1 mouse cellular context compared by ENCODE assay signal in genomic region chr3:137957864-137958263, GRCm38 (mm10).
TF ChIP-seq lines count a peak whose summit lies in the region.

No protein-coding gene starts in this region.

TF ChIP-seq in MEL, 35 proteins besides CTCF, POLR2A, EP300 and RAD21 (continued from another document):
- TF ChIP-seq GABPA (IDR thresholded peaks at IDR 0.05; ENCODE audit: low read depth, low read length): peak; percentile 70; the same call in 1 of the 2 replicates
- peak; percentile 91; the same call in 1 of the 2 replicates for TF ChIP-seq MAZ (IDR thresholded peaks at IDR 0.05; ENCODE audit: low read depth, low read length)
- peak; percentile 65 for TF ChIP-seq HCFC1 (IDR thresholded peaks at IDR 0.05; ENCODE audit: low read depth, low read length)
- peak; percentile 97 for TF ChIP-seq POLR2AphosphoS2 (IDR thresholded peaks at IDR 0.05; ENCODE audit: low read length)
- TF ChIP-seq GATA1 (IDR thresholded peaks at IDR 0.05; ENCODE audit: low read depth, low read length): peak; percentile 100
- TF ChIP-seq MAX (IDR thresholded peaks at IDR 0.05; ENCODE audit: low read length): peak; percentile 91
- peak; percentile 96 for TF ChIP-seq MYC (IDR thresholded peaks at IDR 0.05; ENCODE audit: low read depth, low read length)
- TF ChIP-seq TAL1 (IDR thresholded peaks at IDR 0.05; ENCODE audit: low read length): peak; percentile 100
- peak; percentile 67 for TF ChIP-seq ZNF384 (IDR thresholded peaks at IDR 0.05; ENCODE audit: low read depth, low read length)
- peak; percentile 94; the same call in 1 of the 2 replicates for TF ChIP-seq MEF2A (IDR thresholded peaks at IDR 0.05; ENCODE audit: extremely low read depth, insufficient replicate concordance, low read depth, low read length, poor library complexity, severe bottlenecking)
- peak; percentile 97 for TF ChIP-seq JUND (IDR thresholded peaks at IDR 0.05; ENCODE audit: low read depth, low read length)
- peak; percentile 85 for TF ChIP-seq MXI1 (IDR thresholded peaks at IDR 0.05; ENCODE audit: low read depth, low read length)
- TF ChIP-seq TCF12 (IDR thresholded peaks at IDR 0.05; ENCODE audit: low read depth, low read length): peak; percentile 100
- peak; percentile 29; the same call in 1 of the 2 replicates for TF ChIP-seq CHD1 (IDR thresholded peaks at IDR 0.05; ENCODE audit: low read depth, low read length)
- peak; percentile 65 for TF ChIP-seq TBP (IDR thresholded peaks at IDR 0.05; ENCODE audit: low read depth, low read length)
- TF ChIP-seq USF2 (IDR thresholded peaks at IDR 0.05; ENCODE audit: borderline replicate concordance in 1 of 2, insufficient read depth in 1 of 2, low read depth in 1 of 2, low read length in 2 of 2): no peak
- peak; percentile 59 for TF ChIP-seq ZC3H11A (IDR thresholded peaks at IDR 0.05; ENCODE audit: low read depth, low read length)
- TF ChIP-seq E2F4 (IDR thresholded peaks at IDR 0.05; ENCODE audit: borderline replicate concordance, low read depth, low read length): 0 out of 2 replicates have a peak, but pooled peaks have one; percentile 46
- TF ChIP-seq SIN3A (IDR thresholded peaks at IDR 0.05; ENCODE audit: low read length): peak; percentile 99
- TF ChIP-seq ETS1 (IDR thresholded peaks at IDR 0.05; ENCODE audit: low read depth, low read length): peak; percentile 100
